Mouse (Mus musculus) ES-Bruce4 (cell line): ENCODE measurements around the gene Ccsap. TPM values are rescaled to one million over a fixed set of nuclear protein-coding genes. Genes with fewer than 3 reads are reported as not detected.

Experiments
- H3K27ac ChIP-seq: 2 replicates; pipeline ENCODE4 v1.5.1; 2012; ENCODE audit warnings: low read length, inconsistent platforms; ENCODE audit not compliant: insufficient read depth
- H3K27me3 ChIP-seq: 2 replicates; pipeline ENCODE4 v1.6.1; 2012; ENCODE audit warnings: mild to moderate bottlenecking, low read length, inconsistent platforms; ENCODE audit not compliant: control insufficient read depth, poor library complexity, insufficient read depth, severe bottlenecking
- H3K36me3 ChIP-seq: 2 replicates; pipeline ENCODE4 v1.6.1; 2012; ENCODE audit warnings: inconsistent platforms, mild to moderate bottlenecking, low read length, moderate library complexity; ENCODE audit not compliant: control insufficient read depth, poor library complexity, insufficient read depth, severe bottlenecking
- H3K4me1 ChIP-seq: one replicate; pipeline ENCODE4 v1.8.1; 2011; ENCODE audit warnings: low read length; ENCODE audit not compliant: control insufficient read depth, insufficient read depth
- H3K4me3 ChIP-seq: 2 replicates; pipeline ENCODE4 v1.5.1; 2011; ENCODE audit warnings: low read depth, mild to moderate bottlenecking, low read length
- H3K9ac ChIP-seq: 2 replicates; pipeline ENCODE4 v1.6.1; 2012; ENCODE audit warnings: low read depth, mild to moderate bottlenecking, inconsistent platforms; ENCODE audit not compliant: poor library complexity, severe bottlenecking
- H3K9me3 ChIP-seq: replicated peaks from 2 replicates; pipeline ENCODE4 v1.6.1; 2012; ENCODE audit warnings: mild to moderate bottlenecking, low read length, inconsistent platforms; ENCODE audit not compliant: control insufficient read depth, poor library complexity, insufficient read depth, severe bottlenecking
- CTCF ChIP-seq: IDR thresholded peaks from one replicate; pipeline ENCODE4 v1.8.1; 2011; ENCODE audit warnings: low read depth, low read length
- EP300 ChIP-seq: IDR thresholded peaks from 2 replicates; pipeline ENCODE4 v1.6.1; 2011; ENCODE audit warnings: low read depth, low read length; ENCODE audit not compliant: insufficient read depth
- POLR2A ChIP-seq: IDR thresholded peaks from one replicate; pipeline ENCODE4 v1.8.1; 2011; ENCODE audit warnings: low read length; ENCODE audit not compliant: insufficient read depth
- polyA plus RNA-seq: library from polyadenylated mRNA; stranded (reverse); fragments of >200 nt; gene quantifications from 2 replicates; pipeline ENCODE4 v1.2.4, GENCODE M21; 2011; ENCODE audit warnings: low read depth; ENCODE audit not compliant: missing spikeins, insufficient read depth, insufficient read length

The Ccsap gene
- polyA plus RNA-seq, 1 experiment = 6.6 TPM

- H3K4me1 ChIP-seq = no peaks in the 10 kb centered on the region
- no peak overlapping the region for H3K27ac ChIP-seq
- H3K36me3 ChIP-seq = no peaks in the 10 kb centered on the region
- no peaks in the 10 kb centered on the region for H3K9me3 ChIP-seq
- H3K9ac ChIP-seq = no peak overlapping the region
- TF ChIP-seq POLR2A (no peak), CTCF (no peak), EP300 (no peak)
- no peak overlapping the region for H3K4me3 ChIP-seq
- H3K27me3 ChIP-seq = no peaks in the 10 kb centered on the region
These were observed 62.1 kb downstream of the Ccsap start for GRCm38 (mm10) chr8:123797928-123798327.

- Histone ChIP-seq H3K27me3 (no peaks in the 10 kb centered on the region), H3K4me1 (no peaks in the 10 kb centered on the region), H3K9ac (no peak overlapping the region), H3K9me3 (no peaks in the 10 kb centered on the region), H3K4me3 (no peak overlapping the region), H3K36me3 (no peaks in the 10 kb centered on the region), H3K27ac (no peak overlapping the region)
- no peak for TF ChIP-seq POLR2A
- TF ChIP-seq EP300 = no peak
- TF ChIP-seq CTCF = no peak
These were observed 63.3 kb downstream of the Ccsap start for GRCm38 (mm10) chr8:123796758-123797157.

- Histone ChIP-seq H3K9me3 (no peaks in the 10 kb centered on the region), H3K4me1 (no peaks in the 10 kb centered on the region), H3K4me3 (no peak overlapping the region), H3K9ac (no peak overlapping the region), H3K36me3 (no peaks in the 10 kb centered on the region), H3K27ac (no peak overlapping the region), H3K27me3 (no peaks in the 10 kb centered on the region)
- TF ChIP-seq EP300 (no peak), POLR2A (no peak)
These were observed 65.2 kb downstream of the Ccsap start for GRCm38 (mm10) chr8:123794766-123795165.

- TF ChIP-seq EP300 (no peak), CTCF (no peak), POLR2A (no peak)
- Histone ChIP-seq H3K4me1 (no peaks in the 10 kb centered on the region), H3K36me3 (no peaks in the 10 kb centered on the region), H3K27me3 (no peaks in the 10 kb centered on the region), H3K9me3 (no peaks in the 10 kb centered on the region), H3K27ac (no peak overlapping the region), H3K4me3 (no peak overlapping the region), H3K9ac (no peak overlapping the region)
These were observed 66.1 kb downstream of the Ccsap start for GRCm38 (mm10) chr8:123793900-123794299.

GRCm38 (mm10) chr8:123791845-123792225, 68.2 kb downstream of the Ccsap start:
- Histone ChIP-seq H3K27me3 (no peaks in the 10 kb centered on the region), H3K36me3 (no peaks in the 10 kb centered on the region), H3K4me1 (no peaks in the 10 kb centered on the region), H3K27ac (no peak overlapping the region), H3K4me3 (no peak overlapping the region), H3K9ac (no peak overlapping the region), H3K9me3 (no peaks in the 10 kb centered on the region)
- TF ChIP-seq EP300 = no peak
- no peak for TF ChIP-seq POLR2A
- no peak for TF ChIP-seq CTCF

GRCm38 (mm10) chr8:123791101-123791844, 68.7 kb downstream of the Ccsap start:
- H3K27ac ChIP-seq = no peak overlapping the region
- H3K9ac ChIP-seq = no peak overlapping the region
- H3K4me3 ChIP-seq = no peak overlapping the region
- no peaks in the 10 kb centered on the region for H3K36me3 ChIP-seq
- no peaks in the 10 kb centered on the region for H3K27me3 ChIP-seq
- TF ChIP-seq CTCF (no peak), POLR2A (no peak), EP300 (no peak)
- H3K4me1 ChIP-seq = no peaks in the 10 kb centered on the region
- no peaks in the 10 kb centered on the region for H3K9me3 ChIP-seq

Other genes starting within 250 kb of the Ccsap start
- 60.3 and 60.7 TPM in 2 replicates for gene Rhou, start 206.3 kb downstream of the Ccsap start, polyA plus RNA-seq
- gene Rab4a, start 54.2 kb downstream of the Ccsap start, polyA plus RNA-seq = 26.1 and 32.6 TPM in 2 replicates
- gene Acta1, start 34.5 kb upstream of the Ccsap start, polyA plus RNA-seq = 42.6 and 42.8 TPM in 2 replicates
- 56.1 and 64.1 TPM in 2 replicates for gene Nup133, start 89.1 kb upstream of the Ccsap start, polyA plus RNA-seq
- 19.1 and 20.3 TPM in 2 replicates for gene Abcb10, start 122.9 kb upstream of the Ccsap start, polyA plus RNA-seq
- gene Taf5l, start 161.2 kb upstream of the Ccsap start, polyA plus RNA-seq = 62.3 and 68.1 TPM in 2 replicates
- gene Urb2, start 161.3 kb upstream of the Ccsap start, polyA plus RNA-seq = 48.5 and 49.7 TPM in 2 replicates